Mouse (Mus musculus) bone marrow macrophage, adult 2 months (primary cell): Measurements from ENCODE around the gene Ubn1.

ENCODE experiments used
- CTCF ChIP-seq: IDR thresholded peaks from 2 replicates; pipeline ENCODE4 v1.5.1; 2012; ENCODE audit warnings: low read depth, mild to moderate bottlenecking, low read length, moderate library complexity
- POLR2A ChIP-seq: IDR thresholded peaks from 2 replicates; pipeline ENCODE4 v1.6.1; 2012; ENCODE audit warnings: mild to moderate bottlenecking, low read depth, low read length, borderline replicate concordance

- no peak for TF ChIP-seq CTCF
- no peak for TF ChIP-seq POLR2A
Measured at GRCm38 (mm10) chr16:5063472-5063871, 13.6 kb downstream of the Ubn1 start.
